Mouse (Mus musculus) central nervous system, embryonic 14 days (tissue): ENCODE measurements around the gene Gm17334. TPM values are rescaled to one million over a fixed set of nuclear protein-coding genes. Genes with fewer than 3 reads are reported as not detected.

Experiments
- polyA plus RNA-seq: library from polyadenylated mRNA; depleted of rRNA; stranded (reverse); fragments of >200 nt; gene quantifications from 2 replicates; pipeline ENCODE4 v1.2.3, GENCODE M21; 2012; rRNA removed

The Gm17334 gene
- polyA plus RNA-seq, result 0.06 and 0.19 TPM in 2 replicates

DNA sequence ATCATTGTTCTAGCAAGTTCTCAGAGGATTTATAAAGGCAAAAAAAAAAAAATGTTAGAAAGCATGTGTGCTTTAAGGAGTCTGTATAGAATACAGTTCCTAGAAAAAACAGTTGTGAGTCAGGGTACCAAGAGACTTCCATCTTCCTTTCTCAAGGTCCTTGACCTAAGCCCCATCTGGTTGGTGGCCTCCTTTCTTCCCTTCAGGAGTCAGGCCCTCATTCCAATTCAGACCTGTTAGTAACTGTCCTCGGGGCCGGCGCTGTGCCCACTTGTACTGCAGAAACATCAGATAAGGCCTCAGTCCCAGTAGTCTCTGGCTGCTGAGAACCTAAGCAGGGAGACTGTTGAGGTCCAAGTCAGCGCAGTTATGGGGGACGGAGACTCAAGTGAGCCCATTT lies at the start of gene Gm17334:
Gm17334 (minus strand) TSS at position 101 of the 400 bp plus-strand sequence.

DNA sequence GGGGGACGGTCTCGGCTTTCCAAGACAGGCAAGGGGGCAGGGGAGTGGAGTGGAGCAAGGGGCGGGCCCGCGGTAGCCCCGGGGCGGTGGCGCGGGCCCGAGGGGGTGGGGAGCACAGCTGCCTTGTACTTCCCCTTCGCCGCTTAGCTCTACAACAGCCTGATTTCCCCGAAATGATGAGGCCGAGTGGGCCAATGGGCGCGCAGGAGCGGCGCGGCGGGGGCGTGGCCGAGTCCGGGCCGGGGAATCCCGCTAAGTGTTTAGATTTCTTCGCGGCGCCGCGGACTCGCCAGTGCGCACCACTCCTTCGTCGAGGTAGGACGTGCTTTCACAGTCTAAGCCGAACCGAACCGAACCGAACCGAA lies 3.2 kb downstream of the Gm17334 start, which contains the start of gene Irf1:
Irf1 (plus strand) TSS at position 255 of the 365 bp plus-strand sequence.

Other genes starting within 250 kb of the Gm17334 start
- 89.6 and 93.3 TPM in 2 replicates for gene Kif3a, start 205.8 kb downstream of the Gm17334 start, polyA plus RNA-seq
- gene Il4, start 154.5 kb downstream of the Gm17334 start, polyA plus RNA-seq, result not detected in 2 replicates
- gene Il13, start 138.5 kb downstream of the Gm17334 start, polyA plus RNA-seq, result not detected in 2 replicates
- gene Rad50, start 65.9 kb downstream of the Gm17334 start, polyA plus RNA-seq, result 6.5 and 7.1 TPM in 2 replicates
- 0.05 and 0.08 TPM in 2 replicates for gene Il5, start 52.4 kb downstream of the Gm17334 start, polyA plus RNA-seq
- gene Irf1, start 3.2 kb downstream of the Gm17334 start, polyA plus RNA-seq, result 5.5 and 9.2 TPM in 2 replicates
- gene Gm12216, start 86.1 kb upstream of the Gm17334 start, polyA plus RNA-seq, result 0.11 and 0.64 TPM in 2 replicates
- gene Slc22a5, start 118.5 kb upstream of the Gm17334 start, polyA plus RNA-seq, result 12.3 TPM in 2 replicates
- 3.4 and 5.4 TPM in 2 replicates for gene Slc22a21, start 207.1 kb upstream of the Gm17334 start, polyA plus RNA-seq